Mouse (Mus musculus) skeletal muscle tissue, adult 2 months (tissue): ENCODE measurements around the gene Iqcc.

Experiments used
- DNase-seq: peaks from one replicate; pipeline ENCODE4 v3.0.0-alpha.2; 2012; ENCODE audit warnings: low read depth, low spot score

Gene Iqcc

GRCm38 (mm10) chr4:129622120-129622802 is 3.4 kb upstream of the Iqcc start:
- DNase-seq, result no peak

- DNase-seq, result peak; percentile 82
These were observed 2.5 kb upstream of the Iqcc start for GRCm38 (mm10) chr4:129621283-129621841.

- no peak for DNase-seq
These were observed 1.8 kb upstream of the Iqcc start for GRCm38 (mm10) chr4:129620419-129621282.

- no peak for DNase-seq
These were observed 868 bp downstream of the Iqcc start for GRCm38 (mm10) chr4:129618031-129618430.

GRCm38 (mm10) chr4:129617121-129617641 is 1.7 kb downstream of the Iqcc start:
- DNase-seq, result no peak

GRCm38 (mm10) chr4:129616631-129617030 is 2.3 kb downstream of the Iqcc start:
- DNase-seq, result no peak

- no peak for DNase-seq
These were observed 3.1 kb downstream of the Iqcc start for GRCm38 (mm10) chr4:129615801-129616290.

- no peak for DNase-seq
These were observed 4.8 kb downstream of the Iqcc start, which contains the start of gene Dcdc2b for GRCm38 (mm10) chr4:129614093-129614492. Gene Dcdc2b, minus strand, starts transcription at chr4:129614257.

GRCm38 (mm10) chr4:129610472-129610871 is 8.4 kb downstream of the Iqcc start:
- no peak for DNase-seq

GRCm38 (mm10) chr4:129610026-129610425 is 8.9 kb downstream of the Iqcc start:
- no peak for DNase-seq

- DNase-seq, result no peak
These were observed 9.7 kb downstream of the Iqcc start for GRCm38 (mm10) chr4:129609139-129609631.

GRCm38 (mm10) chr4:129608426-129609025 is 10.4 kb downstream of the Iqcc start:
- DNase-seq, result peak; percentile 83

- peak; percentile 67 for DNase-seq
These were observed 18.4 kb downstream of the Iqcc start, which contains the start of the genes Eif3i and Tmem234 for GRCm38 (mm10) chr4:129600233-129601158. Gene Eif3i, minus strand, starts transcription at chr4:129600648. Gene Tmem234, plus strand, starts transcription at chr4:129600668.

GRCm38 (mm10) chr4:129588865-129589264 is 30.0 kb downstream of the Iqcc start:
- no peak for DNase-seq

- DNase-seq, result no peak
These were observed 32.0 kb downstream of the Iqcc start for GRCm38 (mm10) chr4:129586943-129587342.

GRCm38 (mm10) chr4:129585773-129586172 is 33.1 kb downstream of the Iqcc start:
- DNase-seq, result no peak

GRCm38 (mm10) chr4:129584884-129585608 is 33.9 kb downstream of the Iqcc start:
- peak; percentile 60 for DNase-seq

- DNase-seq, result no peak
These were observed 34.5 kb downstream of the Iqcc start for GRCm38 (mm10) chr4:129584370-129584769.

- DNase-seq, result no peak
These were observed 36.6 kb downstream of the Iqcc start for GRCm38 (mm10) chr4:129582251-129582650.
